Mouse (Mus musculus) ES-Bruce4 (cell line): ENCODE measurements around the gene Fars2.
"Not testable (repeated sequence)": the region's sequence is repeated elsewhere in the genome, so short reads cannot be mapped to it uniquely, and the experiment has no call there.

ENCODE experiments used
- CTCF ChIP-seq: IDR thresholded peaks from one replicate; pipeline ENCODE4 v1.8.1; 2011; ENCODE audit warnings: low read depth, low read length
- EP300 ChIP-seq: IDR thresholded peaks from 2 replicates; pipeline ENCODE4 v1.6.1; 2011; ENCODE audit warnings: low read depth, low read length; ENCODE audit not compliant: insufficient read depth
- POLR2A ChIP-seq: IDR thresholded peaks from one replicate; pipeline ENCODE4 v1.8.1; 2011; ENCODE audit warnings: low read length; ENCODE audit not compliant: insufficient read depth

- TF ChIP-seq POLR2A, CTCF, EP300: not testable (repeated sequence)
Observed at GRCm38 (mm10) chr13:36365719-36366118, 248.5 kb downstream of the Fars2 start.
